Mouse (Mus musculus) T-cell, adult 66 days (primary cell): Measurements from ENCODE around the gene Ttc26. TPM values are rescaled to one million over a fixed set of nuclear protein-coding genes. Genes with fewer than 3 reads are reported as not detected.

ENCODE experiments used
- total RNA-seq, 2 experiments: library from RNA; stranded (reverse); gene quantifications; 3 replicates in 1 of 2; 4 replicates in 1 of 2; pipeline ENCODE4 v1.2.4; 2023

Gene Ttc26
- total RNA-seq, result not detected

GRCm38 (mm10) chr6:38381129-38381771 is at the start of gene Ttc26:
Gene Ttc26, plus strand, starts transcription at chr6:38381469.

GRCm38 (mm10) chr6:38353811-38354722 is 27.2 kb upstream of the Ttc26 start, which contains the start of gene Zc3hav1:
Gene Zc3hav1, minus strand, starts transcription at chr6:38354603.

GRCm38 (mm10) chr6:38433261-38434033 is 52.2 kb downstream of the Ttc26 start, which contains the start of gene Ubn2:
Gene Ubn2, plus strand, starts transcription at chr6:38433950.

Other genes starting within 250 kb of the Ttc26 start
- gene D630045J12Rik, start 127.5 kb upstream of the Ttc26 start, total RNA-seq, result under 1 TPM in 1 of 2 experiments, not detected in 1; 0.38 TPM
- gene Zc3hav1l, start 82.2 kb upstream of the Ttc26 start, total RNA-seq, result 1 to 10 TPM; 8.8 to 8.9 TPM
- 100 to 1,000 TPM; 314 to 339 TPM for gene Zc3hav1, start 26.9 kb upstream of the Ttc26 start, total RNA-seq
- 10 to 100 TPM; 56.4 to 57.7 TPM for gene Ubn2, start 52.5 kb downstream of the Ttc26 start, total RNA-seq
- 10 to 100 TPM; 20.4 to 33.4 TPM for gene Fmc1, start 152.0 kb downstream of the Ttc26 start, total RNA-seq
- 100 to 1,000 TPM; 392 to 406 TPM for gene Luc7l2, start 169.9 kb downstream of the Ttc26 start, total RNA-seq